Mouse (Mus musculus): Measurements from ENCODE around the gene Dpt. TPM values are rescaled to one million over a fixed set of nuclear protein-coding genes. Genes with fewer than 3 reads are reported as not detected.
"Not testable (repeated sequence)": the region's sequence is repeated elsewhere in the genome, so short reads cannot be mapped to it uniquely, and the experiment has no call there.

Dpt gene
- total and polyA plus RNA-seq, 2 experiments from 2014 or later: 0.52 to 1.2 TPM

DNA sequence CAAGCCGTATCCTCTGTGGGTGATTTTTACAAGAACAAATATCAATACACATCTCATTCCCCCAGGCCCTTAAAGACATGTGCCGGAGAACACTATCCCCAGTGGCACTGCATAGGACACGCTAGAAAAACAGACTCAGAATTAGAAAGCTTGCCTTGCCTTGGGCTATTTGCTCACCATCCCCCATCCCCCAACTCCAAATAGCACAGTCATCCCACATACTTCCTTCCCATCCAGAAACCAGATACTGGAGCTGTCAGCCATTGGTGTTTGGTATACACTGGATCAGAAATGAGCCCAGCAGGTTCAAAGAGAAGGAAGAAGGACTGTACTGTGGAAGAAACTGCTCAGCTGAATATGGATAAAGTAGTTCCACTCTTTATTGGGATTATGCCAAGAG is 25.4 kb downstream of the Dpt start:
- ATAC-seq (ENCODE audit: low FRiP score): no peak
- Histone ChIP-seq H3K27me3 (ENCODE audit: insufficient read depth, low read length) (no peaks in the 10 kb centered on the region), H3K4me2 (ENCODE audit: low read depth, low read length, poor library complexity, severe bottlenecking) (no peak overlapping the region), H3K4me1 (ENCODE audit: insufficient read depth, low read length) (no peaks in the 10 kb centered on the region), H3K4me3 (ENCODE audit: low read depth, low read length) (no peak overlapping the region), H3K36me3 (ENCODE audit: insufficient read depth, low read length) (no peaks in the 10 kb centered on the region), H3K9me3 (ENCODE audit: low read length) (no peaks in the 10 kb centered on the region), H3K9ac (replicated peaks; ENCODE audit: low read length, poor library complexity, severe bottlenecking) (no peak overlapping the region), H3K27ac (ENCODE audit: low read depth, low read length) (no peak overlapping the region)
- DNase-seq (ENCODE audit: low spot score): no peak
- 41% methylated on average over 3 of the region's 3 CpGs for WGBS
- TF ChIP-seq CTCF (IDR thresholded peaks at IDR 0.05): no peak

DNA sequence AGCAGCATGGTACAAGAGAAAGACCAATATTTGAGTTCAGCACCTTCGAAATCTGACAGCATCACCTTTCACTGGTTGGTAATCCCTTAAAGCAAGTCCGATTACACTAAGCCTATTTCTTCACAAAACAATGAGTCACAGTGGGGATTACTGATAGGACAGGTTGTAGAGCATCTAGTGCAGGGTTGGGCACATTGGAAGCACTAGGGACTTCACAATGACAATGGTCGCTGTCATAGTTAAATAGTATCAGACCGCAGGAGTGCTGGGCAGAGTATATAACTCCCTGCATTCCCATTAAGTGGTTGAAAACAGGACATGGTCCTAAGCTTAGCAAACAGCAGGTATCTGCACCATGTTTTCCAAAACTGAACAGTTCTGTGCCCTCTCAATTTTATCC is 25.8 kb downstream of the Dpt start:
- Histone ChIP-seq H3K4me3 (ENCODE audit: low read depth, low read length) (no peak overlapping the region), H3K4me1 (ENCODE audit: insufficient read depth, low read length) (no peaks in the 10 kb centered on the region), H3K9me3 (ENCODE audit: low read length) (no peaks in the 10 kb centered on the region), H3K4me2 (ENCODE audit: low read depth, low read length, poor library complexity, severe bottlenecking) (no peak overlapping the region), H3K27ac (ENCODE audit: low read depth, low read length) (no peak overlapping the region), H3K27me3 (ENCODE audit: insufficient read depth, low read length) (no peaks in the 10 kb centered on the region), H3K36me3 (ENCODE audit: insufficient read depth, low read length) (no peaks in the 10 kb centered on the region), H3K9ac (replicated peaks; ENCODE audit: low read length, poor library complexity, severe bottlenecking) (no peak overlapping the region)
- no peak for ATAC-seq (ENCODE audit: low FRiP score)
- no peak for TF ChIP-seq CTCF (IDR thresholded peaks at IDR 0.05)
- 39% methylated on average over 4 of the region's 4 CpGs for WGBS
- no peak for DNase-seq (ENCODE audit: low spot score)

- 20% methylated on average over 2 of the region's 2 CpGs for WGBS
- TF ChIP-seq CTCF (IDR thresholded peaks at IDR 0.05): no peak
- no peak overlapping the region for H3K9ac ChIP-seq (replicated peaks; ENCODE audit: low read length, poor library complexity, severe bottlenecking)
- no peaks in the 10 kb centered on the region for H3K4me1 ChIP-seq (ENCODE audit: insufficient read depth, low read length)
- H3K36me3 ChIP-seq (ENCODE audit: insufficient read depth, low read length): no peaks in the 10 kb centered on the region
- no peaks in the 10 kb centered on the region for H3K9me3 ChIP-seq (ENCODE audit: low read length)
- ATAC-seq (ENCODE audit: low FRiP score) (no peak), DNase-seq (ENCODE audit: low spot score) (peak; percentile 48)
- H3K27me3 ChIP-seq (ENCODE audit: insufficient read depth, low read length): no peaks in the 10 kb centered on the region
- H3K27ac ChIP-seq (ENCODE audit: low read depth, low read length): no peak overlapping the region
- H3K4me2 ChIP-seq (ENCODE audit: low read depth, low read length, poor library complexity, severe bottlenecking): no peak overlapping the region
- H3K4me3 ChIP-seq (ENCODE audit: low read depth, low read length): no peak overlapping the region
Measured at GRCm38 (mm10) chr1:164824896-164825295, 28.5 kb downstream of the Dpt start.

DNA sequence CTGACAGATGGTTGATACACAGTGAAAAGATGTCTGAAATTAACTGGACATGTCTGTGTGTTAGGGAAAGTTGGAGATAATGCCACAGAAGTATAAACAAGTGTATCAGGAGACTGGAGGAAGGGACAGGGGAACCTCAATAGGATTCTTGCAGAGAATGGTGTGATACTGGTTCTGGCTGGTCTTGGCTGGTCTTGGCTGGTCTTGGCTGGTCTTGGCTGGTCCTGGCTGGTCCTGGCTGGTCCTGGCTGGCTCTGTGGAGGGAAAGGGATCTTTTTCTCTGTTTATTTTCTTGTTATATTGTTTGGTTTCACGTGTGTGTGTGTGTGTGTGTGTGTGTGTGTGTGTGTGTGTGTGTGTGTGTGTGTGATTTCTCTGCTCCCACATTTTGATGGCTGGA is 33.4 kb downstream of the Dpt start:
- H3K27me3 ChIP-seq (ENCODE audit: insufficient read depth, low read length): no peaks in the 10 kb centered on the region
- 88% methylated on average over 1 of the region's 1 CpGs for WGBS
- no peak overlapping the region for H3K4me3 ChIP-seq (ENCODE audit: low read depth, low read length)
- H3K9me3 ChIP-seq (ENCODE audit: low read length): no peaks in the 10 kb centered on the region
- no peak overlapping the region for H3K9ac ChIP-seq (replicated peaks; ENCODE audit: low read length, poor library complexity, severe bottlenecking)
- ATAC-seq (ENCODE audit: low FRiP score) (no peak), DNase-seq (ENCODE audit: low spot score) (no peak)
- TF ChIP-seq CTCF (IDR thresholded peaks at IDR 0.05): no peak
- no peaks in the 10 kb centered on the region for H3K4me1 ChIP-seq (ENCODE audit: insufficient read depth, low read length)
- H3K36me3 ChIP-seq (ENCODE audit: insufficient read depth, low read length): no peaks in the 10 kb centered on the region
- no peak overlapping the region for H3K27ac ChIP-seq (ENCODE audit: low read depth, low read length)
- no peak overlapping the region for H3K4me2 ChIP-seq (ENCODE audit: low read depth, low read length, poor library complexity, severe bottlenecking)

DNA sequence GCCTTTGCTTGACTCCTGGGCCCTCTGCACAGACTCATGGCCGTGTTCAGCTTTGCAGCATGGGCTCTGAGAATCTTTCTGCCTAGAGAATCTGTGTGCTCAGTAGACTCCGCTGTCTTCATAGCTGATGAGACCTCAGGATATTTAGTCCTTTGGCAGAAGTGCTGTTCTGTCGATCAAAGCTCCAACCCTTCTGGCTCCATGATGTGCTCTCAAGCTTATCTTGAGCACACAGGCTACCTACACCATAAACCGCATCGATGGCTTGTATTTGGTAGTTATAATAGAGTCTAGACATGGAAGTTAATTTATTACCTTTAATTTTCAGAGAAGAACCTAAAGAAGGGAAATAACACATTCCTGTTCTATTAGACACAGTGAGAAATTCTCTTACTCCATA is 36.0 kb downstream of the Dpt start:
- H3K36me3 ChIP-seq (ENCODE audit: insufficient read depth, low read length): no peaks in the 10 kb centered on the region
- 84% methylated on average over 5 of the region's 5 CpGs for WGBS
- no peak for TF ChIP-seq CTCF (IDR thresholded peaks at IDR 0.05)

GRCm38 (mm10) chr1:164848616-164849265 is 52.3 kb downstream of the Dpt start:
- Histone ChIP-seq H3K9ac (replicated peaks; ENCODE audit: low read length, poor library complexity, severe bottlenecking) (no peak overlapping the region), H3K27ac (ENCODE audit: low read depth, low read length) (no peak overlapping the region), H3K4me1 (ENCODE audit: insufficient read depth, low read length) (no peaks in the 10 kb centered on the region), H3K36me3 (ENCODE audit: insufficient read depth, low read length) (no peaks in the 10 kb centered on the region), H3K4me3 (ENCODE audit: low read depth, low read length) (no peak overlapping the region), H3K27me3 (ENCODE audit: insufficient read depth, low read length) (no peaks in the 10 kb centered on the region), H3K4me2 (ENCODE audit: low read depth, low read length, poor library complexity, severe bottlenecking) (no peak overlapping the region), H3K9me3 (ENCODE audit: low read length) (no peaks in the 10 kb centered on the region)
- WGBS: 75% methylated on average over 7 of the region's 7 CpGs
- no peak for TF ChIP-seq CTCF (IDR thresholded peaks at IDR 0.05)
- DNase-seq (ENCODE audit: low spot score) (no peak), ATAC-seq (ENCODE audit: low FRiP score) (no peak)

More for the DNA sequence above, 36.0 kb downstream of the Dpt start:
- H3K4me2 ChIP-seq (ENCODE audit: low read depth, low read length, poor library complexity, severe bottlenecking): no peak overlapping the region
- no peak overlapping the region for H3K9ac ChIP-seq (replicated peaks; ENCODE audit: low read length, poor library complexity, severe bottlenecking)
- no peaks in the 10 kb centered on the region for H3K9me3 ChIP-seq (ENCODE audit: low read length)
- H3K27me3 ChIP-seq (ENCODE audit: insufficient read depth, low read length): no peaks in the 10 kb centered on the region
- no peak overlapping the region for H3K27ac ChIP-seq (ENCODE audit: low read depth, low read length)
- H3K4me1 ChIP-seq (ENCODE audit: insufficient read depth, low read length): no peaks in the 10 kb centered on the region
- ATAC-seq (ENCODE audit: low FRiP score): no peak
- no peak overlapping the region for H3K4me3 ChIP-seq (ENCODE audit: low read depth, low read length)
- DNase-seq (ENCODE audit: low spot score): no peak

DNA sequence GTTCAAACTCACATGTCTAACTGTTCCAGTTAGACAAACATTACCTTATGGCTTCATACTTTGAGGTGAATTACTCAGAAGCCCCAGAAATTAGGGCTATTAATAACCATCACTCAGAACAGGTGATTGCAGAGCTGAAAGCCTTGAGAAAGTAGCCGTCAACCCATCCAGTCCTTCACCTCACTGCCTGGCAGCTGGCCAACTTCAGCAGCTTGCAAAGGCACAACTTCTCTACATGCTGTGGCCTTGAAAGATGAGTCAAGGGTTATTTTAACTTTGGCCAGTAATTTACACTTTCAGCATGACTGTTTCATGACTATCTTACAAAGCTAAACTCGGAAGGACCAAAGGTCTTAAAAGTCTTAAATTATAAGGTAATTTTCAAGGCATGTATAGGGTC is 59.3 kb downstream of the Dpt start:
- not testable (repeated sequence) for H3K4me1 ChIP-seq (ENCODE audit: insufficient read depth, low read length); H3K9ac ChIP-seq (replicated peaks; ENCODE audit: low read length, poor library complexity, severe bottlenecking); H3K4me2 ChIP-seq (ENCODE audit: low read depth, low read length, poor library complexity, severe bottlenecking); H3K27ac ChIP-seq (ENCODE audit: low read depth, low read length); H3K4me3 ChIP-seq (ENCODE audit: low read depth, low read length); H3K27me3 ChIP-seq (ENCODE audit: insufficient read depth, low read length); H3K36me3 ChIP-seq (ENCODE audit: insufficient read depth, low read length); ATAC-seq (ENCODE audit: low FRiP score); H3K9me3 ChIP-seq (ENCODE audit: low read length)
- DNase-seq (ENCODE audit: low spot score): peak; percentile 40
- WGBS: 78% methylated on average over 2 of the region's 2 CpGs
